Mouse (Mus musculus): Measurements from ENCODE around the gene Sell.

DNA sequence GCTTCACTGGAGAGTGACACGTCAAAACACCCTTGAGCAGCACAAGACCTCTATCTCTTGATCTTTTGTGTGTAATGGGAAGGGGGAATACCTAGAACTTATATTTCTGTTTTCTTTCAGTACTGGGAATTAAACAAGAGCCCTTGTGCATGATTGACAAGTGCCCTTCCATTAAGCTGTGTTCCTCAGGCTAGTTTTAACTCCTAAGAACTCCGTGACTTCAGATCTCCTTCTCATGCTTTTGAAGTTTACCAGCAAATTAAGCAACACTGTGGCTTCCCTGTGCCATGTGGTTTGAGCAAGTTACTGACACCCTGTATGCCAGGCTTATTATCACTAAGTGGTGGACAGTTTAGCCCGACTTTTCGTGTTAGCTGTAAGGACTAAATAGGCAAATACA is 21.3 kb downstream of the Sell start:
- TF ChIP-seq CTCF (IDR thresholded peaks at IDR 0.05; ENCODE audit: low read depth, low read length) (no peak), POLR2A (IDR thresholded peaks at IDR 0.05; ENCODE audit: borderline replicate concordance, low read depth, low read length) (no peak)
